Mouse (Mus musculus) adrenal gland, postnatal 4 days (tissue): ENCODE data around the gene Aipl1. TPM values are rescaled to one million over a fixed set of nuclear protein-coding genes. Genes with fewer than 3 reads are reported as not detected.

ENCODE experiments used
- DNase-seq, 2 experiments: peaks; one replicate each; pipeline ENCODE4 v3.0.0; 2021 to 2022; ENCODE audit warnings: low spot score in 2 of 2, mixed read lengths in 2 of 2
- total RNA-seq, 2 experiments: library from RNA; stranded (reverse); gene quantifications; 2 replicates each; pipeline ENCODE4 v1.2.3; 2021

The Aipl1 gene
- total RNA-seq, 2 experiments from 2014 or later, result 0.56 to 0.76 TPM

- no peak for DNase-seq
Measured at GRCm38 (mm10) chr11:72050895-72051858, 13.9 kb upstream of the Aipl1 start.

GRCm38 (mm10) chr11:72050168-72050894 is 13.0 kb upstream of the Aipl1 start:
- DNase-seq, result no peak

GRCm38 (mm10) chr11:72049171-72049759 is 12.0 kb upstream of the Aipl1 start:
- DNase-seq, result no peak

- no peak for DNase-seq
Measured at GRCm38 (mm10) chr11:72048730-72049129, 11.4 kb upstream of the Aipl1 start.

- DNase-seq, result no peak
Measured at GRCm38 (mm10) chr11:72044231-72044630, 6.9 kb upstream of the Aipl1 start.

- DNase-seq, result no peak
Measured at GRCm38 (mm10) chr11:72042631-72043030, 5.3 kb upstream of the Aipl1 start.

GRCm38 (mm10) chr11:72041768-72042607 is 4.7 kb upstream of the Aipl1 start, which contains the start of gene Pimreg:
Pimreg (plus strand) TSS chr11:72042032.
- DNase-seq, result peak; percentile 68 to 74

- no peak for DNase-seq
Measured at GRCm38 (mm10) chr11:72041290-72041767, 4.0 kb upstream of the Aipl1 start.

- no peak for DNase-seq
Measured at GRCm38 (mm10) chr11:72039599-72040386, 2.5 kb upstream of the Aipl1 start.

- DNase-seq, result peak in 1 of 2 experiments; percentile 52
Measured at GRCm38 (mm10) chr11:72037996-72038395, 687 bp upstream of the Aipl1 start.

- DNase-seq, result no peak
Measured at GRCm38 (mm10) chr11:72032589-72032988, 4.7 kb downstream of the Aipl1 start.

- no peak for DNase-seq
Measured at GRCm38 (mm10) chr11:72032091-72032490, 5.2 kb downstream of the Aipl1 start.

GRCm38 (mm10) chr11:72031353-72031752 is 6.0 kb downstream of the Aipl1 start:
- DNase-seq, result no peak

GRCm38 (mm10) chr11:72029143-72029542 is 8.2 kb downstream of the Aipl1 start:
- DNase-seq, result no peak

- DNase-seq, result no peak
Measured at GRCm38 (mm10) chr11:72027836-72028235, 9.5 kb downstream of the Aipl1 start.

- no peak for DNase-seq
Measured at GRCm38 (mm10) chr11:72026516-72026915, 10.8 kb downstream of the Aipl1 start.

- DNase-seq, result no peak
Measured at GRCm38 (mm10) chr11:72025843-72026242, 11.5 kb downstream of the Aipl1 start.

GRCm38 (mm10) chr11:72024193-72024781 is 13.0 kb downstream of the Aipl1 start:
- DNase-seq, result peak in 1 of 2 experiments; percentile 29

GRCm38 (mm10) chr11:72023581-72023980 is 13.7 kb downstream of the Aipl1 start:
- no peak for DNase-seq
